Mouse (Mus musculus) gastrocnemius, postnatal 25 days (tissue): ENCODE measurements at regions not wholly inside any gene's neighbourhood (a gene's known extent, or its start where the extent isn't known, plus 50 kb on each side); places are given as distances from the start of the nearest gene placed in this dataset.

Experiments
- DNase-seq: peaks from one replicate; pipeline ENCODE4 v3.0.0; 2022

- no peak for DNase-seq
Observed at GRCm38 (mm10) chr12:107285622-107286021, 202.8 kb upstream of the 3110018I06Rik start.

- DNase-seq, result no peak
Observed at GRCm38 (mm10) chr12:107291377-107291776, 197.1 kb upstream of the 3110018I06Rik start.

GRCm38 (mm10) chr12:107307094-107307740 lies 181.2 kb upstream of the 3110018I06Rik start:
- DNase-seq, result no peak

DNA sequence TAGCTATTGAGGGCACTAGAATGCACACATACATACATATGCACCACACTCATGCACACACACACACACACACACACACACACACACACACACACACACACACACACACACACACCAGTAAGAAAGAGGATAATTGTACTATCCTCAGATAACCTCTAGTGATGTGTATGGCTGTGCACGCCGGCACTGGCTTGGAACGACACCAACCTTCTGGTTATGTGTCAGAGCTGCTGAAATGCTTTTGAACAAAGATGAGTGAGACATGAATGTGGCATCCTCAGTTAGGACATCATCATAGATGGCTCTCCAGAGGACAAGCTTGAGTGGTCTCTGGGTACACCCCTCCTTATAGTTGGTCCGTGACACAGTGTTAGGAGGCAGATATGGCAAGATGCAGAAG lies 173.0 kb upstream of the 3110018I06Rik start:
- no peak for DNase-seq

GRCm38 (mm10) chr12:107322861-107323260 lies 165.6 kb upstream of the 3110018I06Rik start:
- no peak for DNase-seq

GRCm38 (mm10) chr12:107326101-107326500 lies 162.3 kb upstream of the 3110018I06Rik start:
- DNase-seq, result no peak

- DNase-seq, result no peak
Observed at GRCm38 (mm10) chr12:107327107-107327770, 161.2 kb upstream of the 3110018I06Rik start.

GRCm38 (mm10) chr12:107328986-107329385 lies 159.4 kb upstream of the 3110018I06Rik start:
- no peak for DNase-seq

DNA sequence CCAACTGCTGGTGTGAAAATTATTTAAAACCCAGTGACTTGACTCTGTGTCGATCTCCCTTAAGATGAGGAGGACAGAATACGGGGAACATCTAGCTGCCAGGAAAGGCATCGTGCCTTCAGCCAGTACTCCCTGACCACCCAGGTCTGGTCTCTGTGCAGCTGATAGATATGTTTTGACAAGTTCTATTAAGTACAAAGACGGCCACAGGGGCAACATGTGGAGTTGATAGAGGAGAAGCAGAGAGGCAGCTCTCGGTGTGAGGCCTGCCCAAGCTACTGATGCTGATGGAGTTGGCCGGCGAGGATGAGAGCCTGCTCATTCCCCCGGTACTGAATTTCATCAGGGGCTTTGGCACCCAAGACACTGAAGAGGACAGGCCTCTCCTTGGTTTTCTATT lies 154.1 kb upstream of the 3110018I06Rik start:
- DNase-seq, result no peak

GRCm38 (mm10) chr12:107335106-107335505 lies 153.3 kb upstream of the 3110018I06Rik start:
- no peak for DNase-seq

GRCm38 (mm10) chr12:107338758-107339157 lies 149.7 kb upstream of the 3110018I06Rik start:
- DNase-seq, result no peak

DNA sequence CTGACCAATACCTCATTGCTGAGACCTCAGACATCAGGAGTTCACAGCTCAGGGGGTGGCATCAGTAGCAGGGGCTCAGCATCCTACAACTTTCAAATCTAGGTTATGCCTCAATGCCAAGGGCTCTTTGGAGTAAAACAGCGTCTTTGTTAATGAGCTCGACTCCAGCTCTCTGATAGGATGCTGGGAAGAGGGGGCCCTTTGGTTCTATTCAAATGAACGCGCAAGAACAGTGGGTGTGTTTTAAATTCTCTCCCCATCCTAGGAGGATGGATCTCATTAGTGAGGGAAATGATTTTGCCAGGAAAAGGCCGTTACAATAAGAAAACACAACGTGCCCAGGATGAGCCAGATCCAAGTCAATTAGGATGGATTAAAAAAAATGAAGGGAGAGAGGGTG lies 132.2 kb upstream of the 3110018I06Rik start:
- DNase-seq, result no peak

DNA sequence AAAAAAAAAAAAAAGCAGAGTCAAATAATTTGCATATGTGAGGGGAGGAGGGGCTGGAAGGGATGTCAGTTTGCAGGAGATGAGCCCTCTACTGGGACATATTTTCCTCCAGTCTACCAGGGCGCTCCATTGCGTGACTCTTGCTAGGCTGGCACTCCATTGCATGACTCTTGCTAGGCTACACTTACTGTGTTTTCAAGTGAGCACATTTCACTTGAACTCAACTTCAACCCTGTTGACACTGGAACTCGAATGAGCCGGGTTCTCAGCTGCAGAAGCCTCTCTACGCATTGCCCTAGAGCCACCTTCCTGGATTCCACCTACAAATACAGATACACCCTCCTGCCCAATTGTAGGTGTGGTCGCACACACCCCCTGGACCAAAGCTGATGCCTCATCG lies 131.5 kb upstream of the 3110018I06Rik start:
- DNase-seq, result no peak

DNA sequence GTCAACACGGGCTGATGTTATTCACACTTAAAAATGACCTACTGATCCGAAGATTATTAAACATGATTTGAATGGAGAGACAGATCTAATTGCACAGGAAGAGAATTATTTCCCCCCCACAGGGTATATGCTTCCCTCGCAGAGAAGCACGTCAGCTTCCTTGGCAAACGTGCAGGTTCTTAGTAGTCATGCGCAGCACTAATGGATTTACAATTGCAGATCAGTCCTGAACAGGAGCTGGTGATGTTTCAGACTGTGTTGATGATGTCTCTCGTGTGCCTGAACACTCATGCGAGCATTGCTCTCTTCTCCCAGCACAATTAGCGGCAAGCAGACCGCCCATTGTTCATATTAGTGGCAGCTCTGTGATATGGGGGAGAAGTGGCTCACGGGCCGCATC lies 127.9 kb upstream of the 3110018I06Rik start:
- no peak for DNase-seq

- no peak for DNase-seq
Observed at GRCm38 (mm10) chr12:107361606-107362005, 126.8 kb upstream of the 3110018I06Rik start.

- no peak for DNase-seq
Observed at GRCm38 (mm10) chr12:107362120-107362519, 126.3 kb upstream of the 3110018I06Rik start.

DNA sequence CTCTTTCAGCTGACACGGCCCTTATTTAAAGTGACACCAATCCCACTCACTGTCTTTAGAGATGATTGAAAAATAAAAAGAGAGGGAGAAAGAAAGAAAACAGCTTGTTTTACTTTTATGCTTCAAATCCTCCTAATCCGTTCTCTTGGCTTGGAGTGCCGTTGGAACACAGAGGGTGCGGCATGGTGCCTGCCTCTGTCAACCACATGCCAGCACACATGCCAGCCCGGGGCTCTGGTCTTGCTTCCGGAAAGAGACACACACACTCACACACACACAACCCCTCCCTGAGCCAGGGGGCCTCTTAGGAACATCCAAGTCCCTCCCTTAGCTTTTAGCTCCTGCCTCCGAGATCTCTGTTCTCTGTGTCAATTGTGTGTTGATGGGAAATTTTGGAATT lies 116.2 kb upstream of the 3110018I06Rik start:
- DNase-seq, result no peak

DNA sequence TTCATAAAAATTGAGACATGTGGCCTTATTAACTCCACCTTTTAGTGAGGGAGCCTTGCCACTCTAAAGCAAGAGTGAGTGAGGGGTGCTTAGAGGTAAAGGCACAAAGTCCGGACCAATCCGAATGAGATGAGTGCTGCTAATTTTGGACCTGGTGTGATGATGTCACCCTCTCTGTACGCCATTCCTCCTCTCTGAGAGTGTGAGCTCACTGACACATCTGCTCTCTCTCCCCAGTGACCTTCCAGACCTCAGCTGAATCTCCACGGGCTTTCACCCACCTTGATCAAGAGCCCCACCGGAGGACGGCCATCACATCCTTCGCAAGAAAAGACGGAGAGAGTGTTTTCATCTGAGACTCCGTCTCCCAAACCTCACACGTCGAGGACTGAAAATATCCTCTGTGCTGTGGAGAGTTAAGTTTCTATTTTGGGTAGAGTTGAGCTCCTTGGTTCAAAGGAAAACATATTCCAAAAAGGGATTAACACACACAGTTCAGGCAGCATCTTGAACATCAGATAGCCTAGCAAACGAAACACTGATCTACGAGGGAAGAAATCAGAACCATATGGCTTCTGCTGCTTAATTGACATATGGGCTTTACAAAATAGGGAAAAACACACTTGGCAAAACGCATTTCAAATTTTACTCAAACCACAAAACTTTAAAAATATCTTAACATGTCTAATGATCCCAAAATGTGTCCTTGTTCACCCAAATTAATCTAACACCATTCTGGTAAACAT lies 96.2 kb upstream of the 3110018I06Rik start:
- DNase-seq, result no peak

DNA sequence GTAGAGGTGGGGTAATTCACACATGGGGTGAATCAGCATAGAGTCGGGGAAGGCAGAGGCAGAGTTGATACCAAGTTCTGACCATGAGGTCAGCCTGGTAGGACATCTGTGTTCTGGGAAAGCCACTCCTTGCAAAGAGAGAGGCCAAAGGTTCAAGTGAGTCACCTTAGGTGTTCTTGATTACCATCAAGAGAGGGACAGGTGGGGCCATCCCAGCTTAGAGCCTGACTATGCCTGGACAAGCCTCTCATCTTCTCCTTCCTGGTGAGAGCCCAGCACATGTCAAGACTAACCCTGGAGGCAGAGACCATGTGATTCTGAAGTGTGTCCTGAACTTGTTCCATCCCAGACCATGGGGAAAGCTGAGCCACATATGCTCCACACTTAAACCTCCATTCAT lies 94.0 kb upstream of the 3110018I06Rik start:
- no peak for DNase-seq

GRCm38 (mm10) chr12:107404821-107405220 lies 83.6 kb upstream of the 3110018I06Rik start:
- DNase-seq, result no peak

DNA sequence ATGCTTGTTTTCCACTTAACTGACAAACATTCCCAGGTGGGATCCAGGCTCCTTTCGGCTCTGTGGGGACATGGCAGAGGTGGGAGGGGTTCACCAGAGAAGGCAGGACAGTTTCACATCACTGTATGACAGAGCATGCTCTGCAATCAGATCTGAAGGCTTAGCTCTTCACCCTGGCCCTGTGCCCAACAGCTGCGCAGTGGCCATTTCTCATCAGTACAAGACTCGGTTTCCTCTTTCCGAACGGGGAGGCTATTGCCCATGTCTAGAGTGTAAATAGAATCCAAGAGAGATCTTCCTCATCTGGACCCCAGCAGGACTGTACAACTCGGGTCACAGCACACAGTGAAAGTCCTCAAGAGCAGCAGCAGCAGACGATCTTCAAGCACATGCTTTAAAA lies 64.5 kb upstream of the 3110018I06Rik start:
- no peak for DNase-seq

- DNase-seq, result no peak
Observed at GRCm38 (mm10) chr12:107438506-107438905, 49.9 kb upstream of the 3110018I06Rik start.
